Mouse (Mus musculus) forebrain, embryonic 15.5 days (tissue): ENCODE results near the gene Zfp383. TPM values are rescaled to one million over a fixed set of nuclear protein-coding genes. Genes with fewer than 3 reads are reported as not detected.
A peak's percentile ranks its signal among the peaks of the same experiment; 100 is the strongest.
"Not testable (repeated sequence)": the region's sequence is repeated elsewhere in the genome, so short reads cannot be mapped to it uniquely, and the experiment has no call there.

Experiments used
- ATAC-seq: fragments of 200-750 bp; cut with Nextera tagmentation; replicated peaks from 2 replicates; pipeline ENCODE4 v1.8.0; 2017; ENCODE audit warnings: mild to moderate bottlenecking, moderate TSS enrichment, moderate library complexity
- H3K27ac ChIP-seq: fragments of 300-500 bp; sonication (generic); replicated peaks from 2 replicates; pipeline ENCODE4 v1.5.1; 2015; ENCODE audit warnings: mild to moderate bottlenecking, inconsistent platforms
- H3K27me3 ChIP-seq: fragments of 300-500 bp; sonication (generic); 2 replicates; pipeline ENCODE4 v1.6.1; 2015; ENCODE audit warnings: inconsistent platforms
- H3K36me3 ChIP-seq: fragments of 300-500 bp; sonication (generic); 2 replicates; pipeline ENCODE4 v1.6.1; 2015; ENCODE audit warnings: mild to moderate bottlenecking, inconsistent platforms
- H3K4me1 ChIP-seq: fragments of 300-500 bp; sonication (generic); 2 replicates; pipeline ENCODE4 v1.6.1; 2015; ENCODE audit warnings: inconsistent platforms
- H3K4me2 ChIP-seq: fragments of 300-500 bp; sonication (generic); replicated peaks from 2 replicates; pipeline ENCODE4 v1.6.1; 2015; ENCODE audit warnings: mild to moderate bottlenecking, inconsistent platforms
- H3K4me3 ChIP-seq: fragments of 300-500 bp; sonication (generic); 2 replicates; pipeline ENCODE4 v1.5.1; 2015; ENCODE audit warnings: mild to moderate bottlenecking, inconsistent platforms
- H3K9ac ChIP-seq: fragments of 300-500 bp; sonication (generic); replicated peaks from 2 replicates; pipeline ENCODE4 v1.6.1; 2015; ENCODE audit warnings: mild to moderate bottlenecking, inconsistent platforms
- H3K9me3 ChIP-seq: fragments of 300-500 bp; sonication (generic); 2 replicates; pipeline ENCODE4 v1.6.1; 2016; ENCODE audit warnings: inconsistent platforms
- WGBS: fragments of 180-500 bp; shearing (Covaris S2); methylation state at CpG from one replicate; pipeline ENCODE4 v1.1.7; 2015; ENCODE audit warnings: mixed read lengths; 5-methylcytosine and 5-hydroxymethylcytosine counted together
- polyA plus RNA-seq: library from polyadenylated mRNA; unstranded; fragments of >200 nt; fragmentation: Nextera tagmentation; extraction: Ambion mirVana; gene quantifications from 2 replicates; pipeline ENCODE4 v1.2.1, GENCODE M21; 2015

Zfp383 gene
- polyA plus RNA-seq, 1 experiment from 2014 or later, result 6.6 TPM

- 76% methylated on average over 2 of the region's 2 CpGs for WGBS
- H3K4me1 ChIP-seq, result peaks cover 7% of the 10 kb centered on the region; the same call in 1 of the 2 replicates
- H3K9ac ChIP-seq, result no peak overlapping the region
- H3K4me2 ChIP-seq, result no peak overlapping the region
- H3K9me3 ChIP-seq, result no peaks in the 10 kb centered on the region
- no peak overlapping the region for H3K4me3 ChIP-seq
- peaks cover 22% of the 10 kb centered on the region; the same call in 1 of the 2 replicates for H3K36me3 ChIP-seq
- no peak for ATAC-seq
- H3K27ac ChIP-seq, result peak overlapping the region; percentile 44; the same call in 1 of the 2 replicates
- H3K27me3 ChIP-seq, result no peaks in the 10 kb centered on the region
Measured at GRCm38 (mm10) chr7:29943720-29944119, 35.7 kb downstream of the Zfp383 start.

GRCm38 (mm10) chr7:29944201-29944600 lies 36.2 kb downstream of the Zfp383 start:
- no peaks in the 10 kb centered on the region for H3K27me3 ChIP-seq
- WGBS, result 53% methylated on average over 2 of the region's 2 CpGs
- no peak overlapping the region for H3K4me3 ChIP-seq
- no peaks in the 10 kb centered on the region for H3K9me3 ChIP-seq
- ATAC-seq, result no peak
- no peak overlapping the region for H3K4me2 ChIP-seq
- peaks cover 7% of the 10 kb centered on the region; the same call in 1 of the 2 replicates for H3K4me1 ChIP-seq
- peaks cover 25% of the 10 kb centered on the region; the same call in 1 of the 2 replicates for H3K36me3 ChIP-seq
- no peak overlapping the region for H3K9ac ChIP-seq
- peak overlapping the region; percentile 44 for H3K27ac ChIP-seq

- no peak for ATAC-seq
- Histone ChIP-seq H3K4me3 (peak overlapping the region; percentile 81), H3K9me3 (no peaks in the 10 kb centered on the region), H3K4me1 (peaks cover 14% of the 10 kb centered on the region), H3K9ac (peak overlapping the region; percentile 95), H3K36me3 (peaks cover 19% of the 10 kb centered on the region), H3K27ac (peak overlapping the region; percentile 95), H3K27me3 (no peaks in the 10 kb centered on the region), H3K4me2 (peak overlapping the region; percentile 54)
- WGBS, result 37% methylated on average over 10 of the region's 10 CpGs
Measured at GRCm38 (mm10) chr7:29953086-29953485, 45.1 kb downstream of the Zfp383 start.

- ATAC-seq, result peak; percentile 94
- Histone ChIP-seq H3K27me3 (no peaks in the 10 kb centered on the region), H3K36me3 (peaks cover 15% of the 10 kb centered on the region), H3K4me3 (peak within 1 kb of the TSS; percentile 81), H3K9me3 (no peaks in the 10 kb centered on the region), H3K9ac (peak within 1 kb of the TSS; percentile 95), H3K4me2 (peak within 1 kb of the TSS; percentile 54), H3K27ac (peak within 1 kb of the TSS; percentile 95), H3K4me1 (peaks cover 14% of the 10 kb centered on the region)
- WGBS, result 1% methylated on average over 51 of the region's 52 CpGs
Measured at GRCm38 (mm10) chr7:29953513-29954401, 45.7 kb downstream of the Zfp383 start, which contains the start of gene Zfp74. Zfp74 (minus strand) TSS chr7:29954089.

- no peak overlapping the region for H3K27ac ChIP-seq
- H3K9me3 ChIP-seq, result no peaks in the 10 kb centered on the region
- H3K4me1 ChIP-seq, result peaks cover 14% of the 10 kb centered on the region
- peaks cover 11% of the 10 kb centered on the region for H3K36me3 ChIP-seq
- no peak overlapping the region; the same call in 1 of the 2 replicates for H3K4me3 ChIP-seq
- no peak overlapping the region for H3K9ac ChIP-seq
- H3K4me2 ChIP-seq, result peak overlapping the region; percentile 54
- no peak for ATAC-seq
- H3K27me3 ChIP-seq, result no peaks in the 10 kb centered on the region
- 21% methylated on average over 4 of the region's 4 CpGs for WGBS
Measured at GRCm38 (mm10) chr7:29954731-29955130, 46.7 kb downstream of the Zfp383 start.

- no peaks in the 10 kb centered on the region for H3K9me3 ChIP-seq
- WGBS, result 67% methylated on average over 9 of the region's 10 CpGs
- H3K9ac ChIP-seq, result no peak overlapping the region
- H3K27ac ChIP-seq, result no peak overlapping the region
- H3K27me3 ChIP-seq, result no peaks in the 10 kb centered on the region
- H3K4me3 ChIP-seq, result no peak overlapping the region
- peaks cover 14% of the 10 kb centered on the region for H3K4me1 ChIP-seq
- no peak overlapping the region for H3K4me2 ChIP-seq
- ATAC-seq, result no peak
- H3K36me3 ChIP-seq, result no peaks in the 10 kb centered on the region
Measured at GRCm38 (mm10) chr7:29956257-29956656, 48.2 kb downstream of the Zfp383 start.

GRCm38 (mm10) chr7:29958125-29958724 lies 50.2 kb downstream of the Zfp383 start:
- no peak overlapping the region for H3K27ac ChIP-seq
- no peak overlapping the region for H3K9ac ChIP-seq
- no peaks in the 10 kb centered on the region for H3K27me3 ChIP-seq
- H3K36me3 ChIP-seq, result no peaks in the 10 kb centered on the region
- no peaks in the 10 kb centered on the region for H3K9me3 ChIP-seq
- ATAC-seq, result no peak
- H3K4me1 ChIP-seq, result peaks cover 5% of the 10 kb centered on the region
- WGBS, result 87% methylated on average over 11 of the region's 11 CpGs
- H3K4me2 ChIP-seq, result no peak overlapping the region
- no peak overlapping the region for H3K4me3 ChIP-seq

GRCm38 (mm10) chr7:29959004-29959403 lies 51.0 kb downstream of the Zfp383 start:
- H3K9ac ChIP-seq, result no peak overlapping the region
- no peak for ATAC-seq
- H3K4me1 ChIP-seq, result peaks cover 5% of the 10 kb centered on the region
- no peaks in the 10 kb centered on the region for H3K36me3 ChIP-seq
- 71% methylated on average over 3 of the region's 3 CpGs for WGBS
- H3K9me3 ChIP-seq, result no peaks in the 10 kb centered on the region
- H3K27ac ChIP-seq, result no peak overlapping the region
- H3K4me2 ChIP-seq, result no peak overlapping the region
- no peak overlapping the region for H3K4me3 ChIP-seq
- no peaks in the 10 kb centered on the region for H3K27me3 ChIP-seq

GRCm38 (mm10) chr7:29965115-29965810 lies 57.2 kb downstream of the Zfp383 start:
- ATAC-seq, H3K36me3 ChIP-seq, H3K4me1 ChIP-seq, H3K4me2 ChIP-seq, H3K27ac ChIP-seq, H3K4me3 ChIP-seq, H3K9ac ChIP-seq, H3K9me3 ChIP-seq, H3K27me3 ChIP-seq: not testable (repeated sequence)
- 49% methylated on average over 38 of the region's 39 CpGs for WGBS
